ENCODE assay signal across 10 mouse cellular contexts in genomic region chr6:87812656-87813055, GRCm38 (mm10). TPM values are rescaled to one million over a fixed set of nuclear protein-coding genes. Genes with fewer than 3 reads are reported as not detected.
DNase-seq lines count a peak whose midpoint lies in the region; ATAC-seq and TF ChIP-seq lines count a peak whose summit lies in the region.
"Had no signal": no experiment of that assay in that cellular context is flagged by ENCODE, and none has a peak within 500 bp of the region (broad histone marks: within the 10 kb centered on the region; RNA-seq: fewer than 3 reads in every experiment).

No protein-coding gene starts in this region.

- no peak overlapping the region for H3K4me2 ChIP-seq in forebrain, embryonic 15.5 days (replicated peaks)
- peak overlapping the region; percentile 96 for H3K4me2 ChIP-seq in midbrain, embryonic 12.5 days (replicated peaks)

- H3K27me3 ChIP-seq in kidney, adult 2 months (replicated peaks; ENCODE audit: control insufficient read depth, insufficient read depth, low read length): no peaks in the 10 kb centered on the region
- no peaks in the 10 kb centered on the region for H3K27me3 ChIP-seq in forebrain, embryonic 15.5 days
- peaks cover 8% of the 10 kb centered on the region; the same call in 1 of the 2 replicates for H3K27me3 ChIP-seq in midbrain, embryonic 12.5 days

- peak overlapping the region; percentile 69; the same call in 1 of the 2 replicates for H3K9ac ChIP-seq in forebrain, embryonic 15.5 days (replicated peaks)
- peak overlapping the region; percentile 78; the same call in 1 of the 2 replicates for H3K9ac ChIP-seq in midbrain, embryonic 12.5 days (replicated peaks)

- no peak overlapping the region for H3K4me3 ChIP-seq in kidney, adult 2 months (ENCODE audit: insufficient read depth, low read depth, low read length)
- H3K4me3 ChIP-seq in brown adipose tissue, adult 24 weeks (ENCODE audit: insufficient read depth, low read depth, low read length): peak overlapping the region; percentile 52; the same call in 1 of the 2 replicates
- no peak overlapping the region for H3K4me3 ChIP-seq in forebrain, embryonic 15.5 days
- H3K4me3 ChIP-seq in midbrain, embryonic 12.5 days: peak overlapping the region; percentile 71; the same call in 1 of the 2 replicates

- TF ChIP-seq POLR2A in kidney, adult 2 months (IDR thresholded peaks at IDR 0.05; ENCODE audit: low read depth, low read length): no peak

- peak overlapping the region; percentile 18; the same call in 1 of the 2 replicates for H3K27ac ChIP-seq in kidney, adult 2 months (ENCODE audit: insufficient read depth, low read depth, low read length)
- H3K27ac ChIP-seq in brown adipose tissue, adult 24 weeks (replicated peaks; ENCODE audit: low read depth, low read length): peak overlapping the region; percentile 53; the same call in 1 of the 2 replicates
- H3K27ac ChIP-seq in forebrain, embryonic 15.5 days (replicated peaks): no peak overlapping the region
- H3K27ac ChIP-seq in midbrain, embryonic 12.5 days (replicated peaks): no peak overlapping the region

- no peaks in the 10 kb centered on the region for H3K9me3 ChIP-seq in forebrain, embryonic 15.5 days
- H3K9me3 ChIP-seq in midbrain, embryonic 12.5 days: no peaks in the 10 kb centered on the region

- no peak for ATAC-seq in forebrain, embryonic 15.5 days (replicated peaks)
- no peak for ATAC-seq in midbrain, embryonic 12.5 days (ENCODE audit: low FRiP score, low read depth)
- ATAC-seq in erythroid progenitor cell, adult 5-6 weeks (replicated peaks; ENCODE audit: low FRiP score, poor library complexity, severe bottlenecking): no peak

- DNase-seq in kidney, adult 2 months: no peak
- DNase-seq in kidney, postnatal 36 days: no peak
- DNase-seq in cerebellum, postnatal 14 days: no peak
- no peak for DNase-seq in adipocyte (ENCODE audit: low spot score)
- DNase-seq: spleen, adult 18-20 months had no signal

- 92% methylated on average over 1 of the region's 1 CpGs for WGBS in kidney, adult 2 months
- WGBS in forebrain, embryonic 15.5 days: 91% methylated on average over 1 of the region's 1 CpGs
- WGBS in midbrain, embryonic 12.5 days: 84% methylated on average over 1 of the region's 1 CpGs

- no peak for TF ChIP-seq CTCF in kidney, adult 2 months (conservative IDR thresholded peaks at IDR 0.05; ENCODE audit: insufficient read depth, insufficient read length, low read depth, low read length)

- peaks cover 12% of the 10 kb centered on the region; the same call in 1 of the 2 replicates for H3K4me1 ChIP-seq in kidney, adult 2 months (ENCODE audit: control insufficient read depth, insufficient read depth, low read length)
- H3K4me1 ChIP-seq in brown adipose tissue, adult 24 weeks (ENCODE audit: control insufficient read depth, insufficient read depth, insufficient read length, low read length): peaks cover 5% of the 10 kb centered on the region
- H3K4me1 ChIP-seq in forebrain, embryonic 15.5 days: peaks cover 17% of the 10 kb centered on the region
- peaks cover 21% of the 10 kb centered on the region for H3K4me1 ChIP-seq in midbrain, embryonic 12.5 days

- no peaks in the 10 kb centered on the region; the same call in 1 of the 2 replicates for H3K36me3 ChIP-seq in kidney, adult 2 months (ENCODE audit: control insufficient read depth, insufficient read depth, low read length)
- peaks cover 30% of the 10 kb centered on the region for H3K36me3 ChIP-seq in forebrain, embryonic 15.5 days
- peaks cover 43% of the 10 kb centered on the region for H3K36me3 ChIP-seq in midbrain, embryonic 12.5 days

RNA-seq across cellular contexts. Expression of gene Rab43, which starts 0.7 kb away (rescaled TPM):
- polyA plus RNA-seq in kidney, adult 2 months (2012; rRNA removed): 49.5 and 52.0 TPM in 2 replicates
- 4.7 and 16.0 TPM in 2 replicates for polyA plus RNA-seq in brown adipose tissue, adult 24 weeks (2012; ENCODE audit: insufficient read depth, insufficient read length, missing spikeins)
- polyA plus RNA-seq in forebrain, embryonic 15.5 days (2015; fragmentation: Nextera tagmentation; extraction: Ambion mirVana): 6.9 and 8.0 TPM in 2 replicates
- polyA plus RNA-seq in midbrain, embryonic 12.5 days (2016; fragmentation: Nextera tagmentation; extraction: Ambion mirVana): 10.6 and 11.0 TPM in 2 replicates
- 172 and 177 TPM in 2 replicates for total RNA-seq in erythroid progenitor cell, adult 5-6 weeks (2015; ENCODE audit: low replicate concordance)
- 129 and 134 TPM in 2 replicates for total RNA-seq in erythroid progenitor cell, adult 5-6 weeks (2017; ENCODE audit: low replicate concordance)

RNA-seq across cellular contexts. Expression of gene Gm45140, which starts 22.9 kb away (rescaled TPM):
- polyA plus RNA-seq in kidney, adult 2 months (2012; rRNA removed): 0.53 and 0.77 TPM in 2 replicates
- polyA plus RNA-seq in brown adipose tissue, adult 24 weeks (2012; ENCODE audit: insufficient read depth, insufficient read length, missing spikeins): not detected in 2 replicates
- polyA plus RNA-seq in forebrain, embryonic 15.5 days (2015; fragmentation: Nextera tagmentation; extraction: Ambion mirVana): 3.6 and 3.7 TPM in 2 replicates
- polyA plus RNA-seq in midbrain, embryonic 12.5 days (2016; fragmentation: Nextera tagmentation; extraction: Ambion mirVana): 2.3 and 2.8 TPM in 2 replicates
- total RNA-seq in erythroid progenitor cell, adult 5-6 weeks (2015; ENCODE audit: low replicate concordance): 1.8 and 4.2 TPM in 2 replicates
- total RNA-seq in erythroid progenitor cell, adult 5-6 weeks (2017; ENCODE audit: low replicate concordance): 19.1 and 24.3 TPM in 2 replicates

RNA-seq across cellular contexts. Expression of gene Isy1, which starts 25.9 kb away (rescaled TPM):
- 14.1 and 18.4 TPM in 2 replicates for polyA plus RNA-seq in kidney, adult 2 months (2012; rRNA removed)
- polyA plus RNA-seq in brown adipose tissue, adult 24 weeks (2012; ENCODE audit: insufficient read depth, insufficient read length, missing spikeins): 21.0 and 31.7 TPM in 2 replicates
- 37.8 and 38.7 TPM in 2 replicates for polyA plus RNA-seq in forebrain, embryonic 15.5 days (2015; fragmentation: Nextera tagmentation; extraction: Ambion mirVana)
- 52.5 and 54.2 TPM in 2 replicates for polyA plus RNA-seq in midbrain, embryonic 12.5 days (2016; fragmentation: Nextera tagmentation; extraction: Ambion mirVana)
- 11.5 and 20.1 TPM in 2 replicates for total RNA-seq in erythroid progenitor cell, adult 5-6 weeks (2015; ENCODE audit: low replicate concordance)
- total RNA-seq in erythroid progenitor cell, adult 5-6 weeks (2017; ENCODE audit: low replicate concordance): 51.5 and 62.1 TPM in 2 replicates

RNA-seq across cellular contexts. Expression of gene Gp9, which starts 34.8 kb away (rescaled TPM):
- polyA plus RNA-seq in kidney, adult 2 months (2012; rRNA removed): 0.66 and 1.1 TPM in 2 replicates
- polyA plus RNA-seq in brown adipose tissue, adult 24 weeks (2012; ENCODE audit: insufficient read depth, insufficient read length, missing spikeins): not detected in 2 replicates
- 0.46 and 0.65 TPM in 2 replicates for polyA plus RNA-seq in forebrain, embryonic 15.5 days (2015; fragmentation: Nextera tagmentation; extraction: Ambion mirVana)
- 1.4 and 1.7 TPM in 2 replicates for polyA plus RNA-seq in midbrain, embryonic 12.5 days (2016; fragmentation: Nextera tagmentation; extraction: Ambion mirVana)
- 32.4 and 58.3 TPM in 2 replicates for total RNA-seq in erythroid progenitor cell, adult 5-6 weeks (2015; ENCODE audit: low replicate concordance)
- total RNA-seq in erythroid progenitor cell, adult 5-6 weeks (2017; ENCODE audit: low replicate concordance): 11.4 and 18.4 TPM in 2 replicates
- total RNA-seq: gastrocnemius, postnatal 10 days had no signal

RNA-seq across cellular contexts. Expression of gene Cnbp, which starts 38.2 kb away (rescaled TPM):
- 175 and 184 TPM in 2 replicates for polyA plus RNA-seq in kidney, adult 2 months (2012; rRNA removed)
- polyA plus RNA-seq in brown adipose tissue, adult 24 weeks (2012; ENCODE audit: insufficient read depth, insufficient read length, missing spikeins): 367 and 450 TPM in 2 replicates
- polyA plus RNA-seq in forebrain, embryonic 15.5 days (2015; fragmentation: Nextera tagmentation; extraction: Ambion mirVana): 741 and 747 TPM in 2 replicates
- 905 and 949 TPM in 2 replicates for polyA plus RNA-seq in midbrain, embryonic 12.5 days (2016; fragmentation: Nextera tagmentation; extraction: Ambion mirVana)
- 296 and 321 TPM in 2 replicates for total RNA-seq in erythroid progenitor cell, adult 5-6 weeks (2015; ENCODE audit: low replicate concordance)
- 347 and 417 TPM in 2 replicates for total RNA-seq in erythroid progenitor cell, adult 5-6 weeks (2017; ENCODE audit: low replicate concordance)

Comparison
In these comparisons a context has a peak if more than half of its experiments do, and no peak if none do; other contexts are left out.
1. H3K27ac ChIP-seq: peak in kidney, adult 2 months (single experiment) and brown adipose tissue, adult 24 weeks (single experiment); none in forebrain, embryonic 15.5 days (single experiment) and midbrain, embryonic 12.5 days (single experiment).
2. H3K4me3 ChIP-seq: peak in brown adipose tissue, adult 24 weeks (single experiment) and midbrain, embryonic 12.5 days (single experiment); none in kidney, adult 2 months (single experiment) and forebrain, embryonic 15.5 days (single experiment).